9 mouse cellular contexts compared by ENCODE assay signal in the genomic region with DNA sequence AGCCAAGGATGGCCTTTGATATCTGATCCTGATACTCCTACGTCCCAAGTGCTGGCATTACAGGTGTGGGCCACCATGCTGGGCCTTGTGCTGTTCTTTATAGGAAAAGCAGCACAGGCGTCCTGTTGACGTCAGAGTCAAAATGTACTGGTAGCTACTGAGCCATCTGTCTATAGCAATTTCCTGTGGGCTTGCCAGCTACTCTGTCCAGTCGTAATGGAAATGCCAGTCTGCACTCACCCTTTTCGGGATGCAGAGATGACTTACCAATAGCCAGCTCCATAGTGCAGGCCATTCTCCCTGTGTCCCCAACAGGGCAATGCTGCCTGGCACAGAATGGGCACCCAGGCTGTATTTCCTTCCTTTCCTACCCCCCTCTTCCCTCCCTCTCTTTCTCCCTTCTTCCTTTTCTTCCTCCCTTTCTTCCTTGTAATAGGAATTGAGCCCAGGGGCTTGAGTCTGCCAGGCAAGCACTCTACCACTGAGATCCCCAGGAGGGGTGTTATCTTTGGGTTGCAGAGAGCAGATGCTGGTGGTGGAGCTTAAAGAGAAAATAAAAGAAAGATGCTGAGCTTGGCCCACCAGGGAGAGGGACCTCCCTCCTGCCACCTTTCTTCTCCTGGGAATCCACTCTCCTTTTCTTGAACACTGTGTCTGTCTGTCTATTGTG.
A peak's percentile ranks its signal among the peaks of the same experiment; 100 is the strongest.
DNase-seq lines count a peak whose midpoint lies in the region; ATAC-seq lines count a peak whose summit lies in the region.
"Had no signal": no experiment of that assay in that cellular context is flagged by ENCODE, and none has a peak within 500 bp of the region (broad histone marks: within the 10 kb centered on the region; RNA-seq: fewer than 3 reads in every experiment).

No protein-coding gene starts in this region.

- peaks cover 42% of the 10 kb centered on the region for H3K4me1 ChIP-seq in heart, embryonic 12.5 days (replicated peaks)
- H3K4me1 ChIP-seq in forebrain, embryonic 12.5 days: peaks cover 25% of the 10 kb centered on the region
- peaks cover 24% of the 10 kb centered on the region for H3K4me1 ChIP-seq in limb, embryonic 15.5 days

- peak overlapping the region; percentile 98 for H3K27ac ChIP-seq in heart, embryonic 12.5 days (ENCODE audit: poor library complexity, severe bottlenecking)
- H3K27ac ChIP-seq in forebrain, embryonic 12.5 days: peak overlapping the region; percentile 81
- peak overlapping the region; percentile 67 for H3K27ac ChIP-seq in limb, embryonic 15.5 days

- H3K4me2 ChIP-seq in heart, embryonic 12.5 days: 0 out of 2 replicates have a peak overlapping the region, but pooled peaks have one; percentile 9
- H3K4me2 ChIP-seq in forebrain, embryonic 12.5 days: no peak overlapping the region
- H3K4me2 ChIP-seq in limb, embryonic 15.5 days: no peak overlapping the region

- no peak for DNase-seq in heart, postnatal 25 days (ENCODE audit: low spot score)
- peak; percentile 62 for DNase-seq in cerebellum, adult 11 months
- DNase-seq in B cell, adult 2 months: no peak
- DNase-seq in layer of hippocampus, postnatal 25 days (ENCODE audit: extremely low spot score in 1 of 2, low spot score in 1 of 2): no peak
- DNase-seq in urinary bladder, postnatal 4 days (ENCODE audit: low spot score in 2 of 2): no peak

- intact Hi-C loops in heart, postnatal 25 days (cut with DNase I): no loop called here

- peak overlapping the region; percentile 33 for H3K9ac ChIP-seq in heart, embryonic 12.5 days
- H3K9ac ChIP-seq in forebrain, embryonic 12.5 days: no peak overlapping the region
- H3K9ac ChIP-seq in limb, embryonic 15.5 days: no peak overlapping the region

- WGBS in heart, embryonic 12.5 days: 67% methylated on average over 5 of the region's 5 CpGs
- WGBS in forebrain, embryonic 12.5 days: 77% methylated on average over 5 of the region's 5 CpGs
- 43% methylated on average over 5 of the region's 5 CpGs for WGBS in limb, embryonic 15.5 days

- H3K4me3 ChIP-seq in heart, embryonic 12.5 days: no peak overlapping the region
- no peak overlapping the region for H3K4me3 ChIP-seq in forebrain, embryonic 12.5 days (replicated peaks)
- H3K4me3 ChIP-seq in limb, embryonic 15.5 days: no peak overlapping the region

- no peaks in the 10 kb centered on the region for H3K36me3 ChIP-seq in heart, embryonic 12.5 days
- H3K36me3 ChIP-seq in forebrain, embryonic 12.5 days (replicated peaks): no peaks in the 10 kb centered on the region
- H3K36me3 ChIP-seq in limb, embryonic 15.5 days: no peaks in the 10 kb centered on the region

- H3K9me3 ChIP-seq in heart, embryonic 12.5 days (replicated peaks): no peaks in the 10 kb centered on the region
- no peaks in the 10 kb centered on the region for H3K9me3 ChIP-seq in forebrain, embryonic 12.5 days
- H3K9me3 ChIP-seq in limb, embryonic 15.5 days: no peaks in the 10 kb centered on the region

- ATAC-seq in heart, embryonic 12.5 days (ENCODE audit: insufficient number of reproducible peaks, low FRiP score): no peak
- ATAC-seq in forebrain, embryonic 12.5 days (ENCODE audit: low FRiP score): no peak
- ATAC-seq in limb, embryonic 15.5 days (ENCODE audit: insufficient number of reproducible peaks, low FRiP score, low TSS enrichment, low read depth): no peak

- H3K27me3 ChIP-seq in heart, embryonic 12.5 days (replicated peaks): no peaks in the 10 kb centered on the region
- H3K27me3 ChIP-seq in forebrain, embryonic 12.5 days: no peaks in the 10 kb centered on the region
- no peaks in the 10 kb centered on the region for H3K27me3 ChIP-seq in limb, embryonic 15.5 days
- H3K27me3 ChIP-seq: CH12.LX had no signal
